Mouse (Mus musculus): Measurements from ENCODE around the gene Slc44a1. TPM values are rescaled to one million over a fixed set of nuclear protein-coding genes. Genes with fewer than 3 reads are reported as not detected.

Slc44a1 gene
- polyA plus RNA-seq, 1 experiment from 2014 or later = 19.1 TPM

GRCm38 (mm10) chr4:53614576-53615225 lies 174.5 kb downstream of the Slc44a1 start:
- Histone ChIP-seq H3K27ac (no peak overlapping the region), H3K4me3 (replicated peaks) (no peak overlapping the region), H3K27me3 (no peaks in the 10 kb centered on the region), H3K9me3 (no peaks in the 10 kb centered on the region), H3K9ac (no peak overlapping the region), H3K36me3 (replicated peaks) (no peaks in the 10 kb centered on the region), H3K4me2 (no peak overlapping the region), H3K4me1 (peaks cover 2% of the 10 kb centered on the region; the same call in 1 of the 2 replicates)
- no peak for ATAC-seq (ENCODE audit: low FRiP score)
- WGBS = 90% methylated on average over 5 of the region's 5 CpGs

- H3K9ac ChIP-seq = no peak overlapping the region
- no peak overlapping the region for H3K27ac ChIP-seq
- WGBS = 30% methylated on average over 3 of the region's 3 CpGs
- no peak overlapping the region for H3K4me3 ChIP-seq (replicated peaks)
- H3K27me3 ChIP-seq = no peaks in the 10 kb centered on the region
- ATAC-seq (ENCODE audit: low FRiP score) = no peak
- H3K4me1 ChIP-seq = peaks cover 2% of the 10 kb centered on the region; the same call in 1 of the 2 replicates
- no peaks in the 10 kb centered on the region for H3K36me3 ChIP-seq (replicated peaks)
- H3K4me2 ChIP-seq = no peak overlapping the region
- no peaks in the 10 kb centered on the region for H3K9me3 ChIP-seq
Measured at GRCm38 (mm10) chr4:53617968-53618367, 177.8 kb downstream of the Slc44a1 start.

DNA sequence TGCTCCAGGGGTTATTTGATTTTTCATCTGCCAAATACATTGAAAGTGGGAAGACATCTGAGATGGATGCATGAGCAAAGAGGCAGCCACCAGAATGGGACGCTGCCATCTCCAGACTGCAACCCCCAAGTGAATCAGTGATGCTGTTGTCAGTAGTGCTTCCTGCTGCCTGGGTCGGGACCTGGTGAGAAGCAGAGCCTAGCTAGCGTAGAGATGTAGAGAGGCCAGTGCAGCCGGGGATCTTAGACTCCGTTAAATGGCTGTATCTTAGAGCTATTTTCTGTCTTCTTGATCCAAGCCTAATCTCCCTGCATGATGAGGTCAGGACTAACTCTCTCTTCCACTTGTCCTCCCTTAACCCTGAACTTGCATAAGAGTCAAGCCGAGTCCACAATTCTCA lies 179.9 kb downstream of the Slc44a1 start:
- Histone ChIP-seq H3K27me3 (no peaks in the 10 kb centered on the region), H3K9me3 (no peaks in the 10 kb centered on the region), H3K4me1 (peaks cover 10% of the 10 kb centered on the region), H3K4me3 (replicated peaks) (no peak overlapping the region), H3K4me2 (no peak overlapping the region), H3K27ac (no peak overlapping the region), H3K36me3 (replicated peaks) (no peaks in the 10 kb centered on the region), H3K9ac (no peak overlapping the region)
- WGBS = 86% methylated on average over 6 of the region's 6 CpGs
- no peak for ATAC-seq (ENCODE audit: low FRiP score)

GRCm38 (mm10) chr4:53621084-53621483 lies 180.9 kb downstream of the Slc44a1 start:
- H3K36me3 ChIP-seq (replicated peaks) = no peaks in the 10 kb centered on the region
- ATAC-seq (ENCODE audit: low FRiP score) = no peak
- H3K27me3 ChIP-seq = no peaks in the 10 kb centered on the region
- no peak overlapping the region for H3K4me2 ChIP-seq
- H3K27ac ChIP-seq = no peak overlapping the region
- WGBS = 80% methylated on average over 6 of the region's 6 CpGs
- H3K9me3 ChIP-seq = no peaks in the 10 kb centered on the region
- H3K4me3 ChIP-seq (replicated peaks) = no peak overlapping the region
- no peak overlapping the region for H3K9ac ChIP-seq
- H3K4me1 ChIP-seq = peaks cover 11% of the 10 kb centered on the region

DNA sequence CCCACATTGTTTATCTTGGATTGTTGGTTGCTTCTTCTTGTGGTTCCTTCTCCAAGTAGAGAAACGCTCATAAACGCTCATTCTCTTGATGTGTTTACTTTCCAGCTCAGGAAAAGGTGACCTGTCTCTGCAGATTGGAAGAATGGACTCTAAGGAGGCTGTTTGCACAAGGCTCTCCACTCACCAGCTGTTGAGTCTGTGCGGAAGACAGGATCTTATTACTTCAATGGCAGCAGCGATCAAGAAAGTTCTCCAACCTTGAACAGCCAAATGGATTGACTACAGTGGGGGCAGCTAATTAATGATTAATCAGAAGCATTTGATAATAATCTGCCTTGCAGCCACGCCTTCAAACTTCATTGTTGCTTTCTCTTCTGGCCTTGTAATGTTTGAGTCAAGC lies 181.3 kb downstream of the Slc44a1 start:
- H3K27me3 ChIP-seq = no peaks in the 10 kb centered on the region
- ATAC-seq (ENCODE audit: low FRiP score) = no peak

DNA sequence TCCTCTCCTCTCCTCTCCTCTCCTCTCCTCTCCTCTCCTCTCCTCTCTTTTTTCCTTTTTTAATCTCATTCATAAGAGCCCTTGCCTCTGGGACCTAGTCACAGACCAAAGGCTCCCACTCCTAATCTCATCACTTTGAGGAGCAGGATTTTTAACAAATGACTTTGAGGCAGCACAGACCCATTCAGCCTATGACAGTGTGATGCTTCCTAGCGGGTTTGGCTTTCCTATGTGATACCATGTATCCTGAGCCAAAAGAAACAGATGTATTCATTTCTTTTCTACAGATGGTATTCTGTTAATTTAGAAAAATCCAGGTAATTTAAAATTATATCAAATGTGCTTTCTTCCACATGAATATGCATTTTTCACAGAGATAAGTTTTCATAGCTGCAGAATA lies 183.5 kb downstream of the Slc44a1 start:
- 90% methylated on average over 1 of the region's 1 CpGs for WGBS
- no peaks in the 10 kb centered on the region for H3K36me3 ChIP-seq (replicated peaks)
- H3K4me1 ChIP-seq = peaks cover 8% of the 10 kb centered on the region
- H3K27ac ChIP-seq = no peak overlapping the region
- H3K27me3 ChIP-seq = no peaks in the 10 kb centered on the region
- no peaks in the 10 kb centered on the region for H3K9me3 ChIP-seq
- no peak for ATAC-seq (ENCODE audit: low FRiP score)
- H3K9ac ChIP-seq = no peak overlapping the region
- H3K4me3 ChIP-seq (replicated peaks) = no peak overlapping the region
- H3K4me2 ChIP-seq = no peak overlapping the region

More for the DNA sequence above, 181.3 kb downstream of the Slc44a1 start:
- Histone ChIP-seq H3K9ac (no peak overlapping the region), H3K4me1 (peaks cover 11% of the 10 kb centered on the region), H3K4me2 (no peak overlapping the region), H3K27ac (no peak overlapping the region), H3K36me3 (replicated peaks) (no peaks in the 10 kb centered on the region), H3K9me3 (no peaks in the 10 kb centered on the region), H3K4me3 (replicated peaks) (no peak overlapping the region)
- WGBS = 86% methylated on average over 5 of the region's 5 CpGs

- no peak overlapping the region for H3K4me3 ChIP-seq (replicated peaks)
- WGBS = 45% methylated on average over 4 of the region's 4 CpGs
- H3K4me1 ChIP-seq = peaks cover 8% of the 10 kb centered on the region
- peak; percentile 62; the same call in 1 of the 2 replicates for ATAC-seq (ENCODE audit: low FRiP score)
- 0 out of 2 replicates have a peak overlapping the region, but pooled peaks have one; percentile 5 for H3K27ac ChIP-seq
- H3K9ac ChIP-seq = no peak overlapping the region
- no peaks in the 10 kb centered on the region for H3K36me3 ChIP-seq (replicated peaks)
- H3K9me3 ChIP-seq = no peaks in the 10 kb centered on the region
- H3K27me3 ChIP-seq = peaks cover 4% of the 10 kb centered on the region; the same call in 1 of the 2 replicates
- no peak overlapping the region for H3K4me2 ChIP-seq
Measured at GRCm38 (mm10) chr4:53624816-53625215, 184.6 kb downstream of the Slc44a1 start.

DNA sequence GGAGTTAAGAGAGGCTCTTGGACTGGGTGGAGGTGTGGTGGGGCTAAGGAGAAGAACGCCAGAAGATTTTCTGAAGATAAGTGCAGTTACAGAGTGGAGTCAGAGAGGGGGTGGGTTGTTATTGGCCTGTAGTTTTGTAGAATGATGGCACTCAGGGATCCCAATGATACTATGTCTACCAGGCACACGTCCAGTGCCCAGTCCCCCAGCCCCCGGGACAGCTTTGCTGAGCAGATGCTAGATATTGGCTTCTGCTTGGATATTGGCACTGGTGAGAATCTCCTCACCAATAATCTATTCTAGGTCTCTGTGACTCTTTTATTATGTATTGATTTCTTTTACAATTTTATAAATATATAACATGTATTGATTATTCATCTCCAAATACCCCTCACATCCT lies 185.1 kb downstream of the Slc44a1 start:
- H3K9me3 ChIP-seq = no peaks in the 10 kb centered on the region
- H3K4me3 ChIP-seq (replicated peaks) = no peak overlapping the region
- no peak overlapping the region for H3K9ac ChIP-seq
- peaks cover 9% of the 10 kb centered on the region for H3K4me1 ChIP-seq
- peaks cover 4% of the 10 kb centered on the region; the same call in 1 of the 2 replicates for H3K27me3 ChIP-seq
- 88% methylated on average over 3 of the region's 3 CpGs for WGBS
- 0 out of 2 replicates have a peak overlapping the region, but pooled peaks have one; percentile 5 for H3K27ac ChIP-seq
- H3K4me2 ChIP-seq = no peak overlapping the region
- ATAC-seq (ENCODE audit: low FRiP score) = no peak
- H3K36me3 ChIP-seq (replicated peaks) = no peaks in the 10 kb centered on the region

DNA sequence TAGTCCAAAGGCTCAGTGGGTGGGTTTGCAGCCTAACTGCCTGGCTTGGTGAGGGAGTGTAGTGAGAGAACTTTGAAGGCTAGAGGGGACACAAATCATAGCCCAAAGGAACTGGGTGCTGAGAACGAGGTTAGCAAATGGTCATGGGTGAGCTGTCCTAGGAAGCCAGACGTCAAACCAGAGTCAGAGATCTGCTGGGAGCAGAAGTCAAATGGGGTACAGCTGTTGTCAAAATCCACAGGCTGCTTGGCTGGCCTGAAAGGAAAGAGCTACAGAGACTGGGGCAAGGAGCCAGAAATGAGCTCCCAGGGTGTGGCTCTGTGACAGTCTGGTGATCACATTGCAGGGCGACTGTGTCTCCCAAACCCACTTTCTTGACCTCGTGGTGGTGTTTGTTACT lies 188.7 kb downstream of the Slc44a1 start:
- no peak for ATAC-seq (ENCODE audit: low FRiP score)
- WGBS = 69% methylated on average over 4 of the region's 4 CpGs
- no peak overlapping the region for H3K4me3 ChIP-seq (replicated peaks)

GRCm38 (mm10) chr4:53630963-53631315 lies 190.7 kb downstream of the Slc44a1 start:
- Histone ChIP-seq H3K9ac (peak overlapping the region; percentile 87), H3K9me3 (no peaks in the 10 kb centered on the region), H3K4me3 (replicated peaks) (peak overlapping the region; percentile 91), H3K4me2 (peak overlapping the region; percentile 69), H3K27me3 (peaks cover 4% of the 10 kb centered on the region; the same call in 1 of the 2 replicates), H3K36me3 (replicated peaks) (no peaks in the 10 kb centered on the region), H3K4me1 (peaks cover 40% of the 10 kb centered on the region), H3K27ac (peak overlapping the region; percentile 90)
- WGBS = 4% methylated on average over 12 of the region's 12 CpGs
- ATAC-seq (ENCODE audit: low FRiP score) = peak; percentile 67

More for the DNA sequence above, 188.7 kb downstream of the Slc44a1 start:
- Histone ChIP-seq H3K4me1 (peaks cover 31% of the 10 kb centered on the region), H3K9ac (no peak overlapping the region), H3K27ac (no peak overlapping the region), H3K4me2 (no peak overlapping the region), H3K9me3 (no peaks in the 10 kb centered on the region), H3K36me3 (replicated peaks) (no peaks in the 10 kb centered on the region), H3K27me3 (peaks cover 4% of the 10 kb centered on the region; the same call in 1 of the 2 replicates)

DNA sequence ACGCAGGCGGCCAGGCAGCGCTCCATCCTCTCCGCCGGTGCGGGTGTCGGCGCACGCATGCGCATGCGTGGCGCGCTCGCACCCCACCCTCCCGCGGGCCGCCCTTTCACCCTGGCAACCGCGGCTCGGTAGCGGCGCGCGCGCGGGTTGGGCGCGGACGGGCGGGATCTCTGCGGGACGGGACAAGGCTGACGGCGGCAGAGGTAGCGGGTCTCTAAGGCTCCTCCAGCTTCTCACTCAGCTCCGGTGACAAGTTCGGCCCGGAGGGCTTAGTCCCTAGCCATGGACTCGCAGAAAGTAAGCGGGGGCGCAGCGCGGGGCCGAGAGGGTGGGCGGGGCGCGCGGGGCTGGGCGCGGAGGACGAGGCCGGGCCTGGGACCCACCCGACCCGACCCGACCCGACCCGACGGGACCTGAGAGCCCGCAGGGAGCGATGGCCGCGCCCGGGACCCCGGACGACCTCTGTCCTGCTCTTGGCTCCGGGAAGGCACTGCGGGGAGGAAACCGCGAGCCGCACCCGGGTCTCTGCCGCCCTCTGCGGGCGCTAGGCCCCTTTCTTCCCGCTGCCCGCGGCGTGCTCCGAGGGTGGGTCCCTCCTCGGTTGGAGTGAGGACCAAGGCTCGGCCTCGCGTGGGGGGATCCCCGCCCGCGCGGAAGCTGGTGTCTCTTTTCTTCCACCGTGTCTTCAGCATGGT lies 191.2 kb downstream of the Slc44a1 start, which contains the start of gene Fsd1l:
Gene Fsd1l, plus strand, starts transcription at position 156 of the 695 bp plus-strand sequence.
- H3K4me1 ChIP-seq = peaks cover 44% of the 10 kb centered on the region
- H3K36me3 ChIP-seq (replicated peaks) = no peaks in the 10 kb centered on the region
- H3K9me3 ChIP-seq = no peaks in the 10 kb centered on the region
- H3K4me3 ChIP-seq (replicated peaks) = peak within 1 kb of the TSS; percentile 91
- under 1% methylated on average over 86 of the region's 88 CpGs for WGBS
- H3K27me3 ChIP-seq = peaks cover 4% of the 10 kb centered on the region; the same call in 1 of the 2 replicates
- H3K27ac ChIP-seq = peak within 1 kb of the TSS; percentile 90
- peak within 1 kb of the TSS; percentile 87 for H3K9ac ChIP-seq
- peak; percentile 91 for ATAC-seq (ENCODE audit: low FRiP score)
- H3K4me2 ChIP-seq = peak within 1 kb of the TSS; percentile 69

DNA sequence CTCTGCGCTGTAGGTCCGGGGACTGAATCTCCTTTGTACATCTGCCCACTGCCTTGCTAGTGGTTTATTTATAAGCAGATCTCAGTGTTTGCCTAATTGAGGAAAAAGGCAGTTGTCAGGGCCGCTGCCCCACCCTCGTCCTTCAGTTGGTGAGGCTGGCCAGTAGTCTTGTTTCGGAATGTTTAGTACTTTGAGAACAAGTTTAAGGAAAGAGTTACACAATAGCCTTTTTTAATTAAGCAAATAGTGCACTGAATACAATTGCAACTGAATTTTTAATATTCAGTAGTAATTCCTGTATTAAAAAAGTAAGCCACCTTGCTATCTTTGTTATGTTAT lies 191.8 kb downstream of the Slc44a1 start:
- peak overlapping the region; percentile 91 for H3K4me3 ChIP-seq (replicated peaks)
- peaks cover 4% of the 10 kb centered on the region; the same call in 1 of the 2 replicates for H3K27me3 ChIP-seq
- peak overlapping the region; percentile 69 for H3K4me2 ChIP-seq
- 1% methylated on average over 5 of the region's 5 CpGs for WGBS
- peak overlapping the region; percentile 90 for H3K27ac ChIP-seq
- peaks cover 50% of the 10 kb centered on the region for H3K4me1 ChIP-seq
- ATAC-seq (ENCODE audit: low FRiP score) = no peak
- no peaks in the 10 kb centered on the region for H3K9me3 ChIP-seq
- H3K36me3 ChIP-seq (replicated peaks) = no peaks in the 10 kb centered on the region
- peak overlapping the region; percentile 87 for H3K9ac ChIP-seq
